Mouse (Mus musculus) splenic B cell, adult 2 months (primary cell): ENCODE data around the gene Rarb.
A peak's percentile ranks its signal among the peaks of the same experiment; 100 is the strongest.

Experiments used
- DNase-seq: peaks from one replicate; pipeline ENCODE4 v3.0.0-alpha.2; 2011; ENCODE audit warnings: low read depth, low spot score
- H3K27me3 ChIP-seq: 2 replicates; pipeline ENCODE4 v1.6.1; 2012; ENCODE audit warnings: mild to moderate bottlenecking, low read length, moderate library complexity, mixed read lengths; ENCODE audit not compliant: control insufficient read depth, poor library complexity, insufficient read depth, severe bottlenecking
- H3K36me3 ChIP-seq: 2 replicates; pipeline ENCODE4 v1.6.1; 2012; ENCODE audit warnings: mild to moderate bottlenecking, low read length, moderate library complexity, mixed read lengths; ENCODE audit not compliant: control insufficient read depth, poor library complexity, insufficient read depth, severe bottlenecking

The Rarb gene

GRCm38 (mm10) chr14:16548200-16548576, 270.8 kb downstream of the Rarb start:
- H3K27me3 ChIP-seq = no peaks in the 10 kb centered on the region
- H3K36me3 ChIP-seq = no peaks in the 10 kb centered on the region
- peak; percentile 19 for DNase-seq

GRCm38 (mm10) chr14:16547492-16548199, 271.3 kb downstream of the Rarb start:
- DNase-seq = no peak
- no peaks in the 10 kb centered on the region for H3K36me3 ChIP-seq
- no peaks in the 10 kb centered on the region for H3K27me3 ChIP-seq

- Histone ChIP-seq H3K27me3 (no peaks in the 10 kb centered on the region), H3K36me3 (no peaks in the 10 kb centered on the region)
- no peak for DNase-seq
Observed at GRCm38 (mm10) chr14:16544995-16545394, 274.0 kb downstream of the Rarb start.

GRCm38 (mm10) chr14:16541641-16542040, 277.3 kb downstream of the Rarb start:
- no peak for DNase-seq
- Histone ChIP-seq H3K36me3 (no peaks in the 10 kb centered on the region), H3K27me3 (no peaks in the 10 kb centered on the region)

GRCm38 (mm10) chr14:16537433-16537832, 281.5 kb downstream of the Rarb start:
- H3K27me3 ChIP-seq = no peaks in the 10 kb centered on the region
- DNase-seq = no peak
- no peaks in the 10 kb centered on the region for H3K36me3 ChIP-seq

- Histone ChIP-seq H3K27me3 (no peaks in the 10 kb centered on the region), H3K36me3 (no peaks in the 10 kb centered on the region)
- no peak for DNase-seq
Observed at GRCm38 (mm10) chr14:16528631-16529030, 290.3 kb downstream of the Rarb start.

- Histone ChIP-seq H3K27me3 (no peaks in the 10 kb centered on the region), H3K36me3 (no peaks in the 10 kb centered on the region)
- no peak for DNase-seq
Observed at GRCm38 (mm10) chr14:16526120-16526519, 292.8 kb downstream of the Rarb start.

- DNase-seq = no peak
- Histone ChIP-seq H3K27me3 (no peaks in the 10 kb centered on the region), H3K36me3 (no peaks in the 10 kb centered on the region)
Observed at GRCm38 (mm10) chr14:16525137-16525924, 293.6 kb downstream of the Rarb start.

GRCm38 (mm10) chr14:16522852-16523251, 296.1 kb downstream of the Rarb start:
- no peak for DNase-seq
- Histone ChIP-seq H3K36me3 (no peaks in the 10 kb centered on the region), H3K27me3 (no peaks in the 10 kb centered on the region)

- Histone ChIP-seq H3K27me3 (no peaks in the 10 kb centered on the region), H3K36me3 (no peaks in the 10 kb centered on the region)
- no peak for DNase-seq
Observed at GRCm38 (mm10) chr14:16519588-16520167, 299.3 kb downstream of the Rarb start.

GRCm38 (mm10) chr14:16517958-16518357, 301.0 kb downstream of the Rarb start:
- Histone ChIP-seq H3K27me3 (no peaks in the 10 kb centered on the region), H3K36me3 (no peaks in the 10 kb centered on the region)
- DNase-seq = no peak

- no peak for DNase-seq
- no peaks in the 10 kb centered on the region for H3K27me3 ChIP-seq
- H3K36me3 ChIP-seq = no peaks in the 10 kb centered on the region
Observed at GRCm38 (mm10) chr14:16515731-16516130, 303.2 kb downstream of the Rarb start.

- Histone ChIP-seq H3K27me3 (no peaks in the 10 kb centered on the region), H3K36me3 (no peaks in the 10 kb centered on the region)
- no peak for DNase-seq
Observed at GRCm38 (mm10) chr14:16510574-16510973, 308.4 kb downstream of the Rarb start.

GRCm38 (mm10) chr14:16509825-16510224, 309.1 kb downstream of the Rarb start:
- Histone ChIP-seq H3K27me3 (no peaks in the 10 kb centered on the region), H3K36me3 (no peaks in the 10 kb centered on the region)
- DNase-seq = no peak

GRCm38 (mm10) chr14:16508760-16509159, 310.2 kb downstream of the Rarb start:
- H3K36me3 ChIP-seq = no peaks in the 10 kb centered on the region
- no peak for DNase-seq

More at GRCm38 (mm10) chr14:16508760-16509159, 310.2 kb downstream of the Rarb start:
- no peaks in the 10 kb centered on the region for H3K27me3 ChIP-seq
